Mouse (Mus musculus) olfactory bulb, adult 2 months (tissue): ENCODE data around the gene Sae1.

Experiments
- CTCF ChIP-seq: fragments of 200-500 bp; IDR thresholded peaks from 2 replicates; pipeline ENCODE4 v1.5.1; 2012; ENCODE audit warnings: low read depth, mild to moderate bottlenecking, low read length, moderate library complexity; ENCODE audit not compliant: insufficient read depth
- POLR2A ChIP-seq: fragments of 200-500 bp; IDR thresholded peaks from 2 replicates; pipeline ENCODE4 v1.6.1; 2012; ENCODE audit warnings: mild to moderate bottlenecking, low read depth, low read length, moderate library complexity; ENCODE audit not compliant: insufficient read depth

DNA sequence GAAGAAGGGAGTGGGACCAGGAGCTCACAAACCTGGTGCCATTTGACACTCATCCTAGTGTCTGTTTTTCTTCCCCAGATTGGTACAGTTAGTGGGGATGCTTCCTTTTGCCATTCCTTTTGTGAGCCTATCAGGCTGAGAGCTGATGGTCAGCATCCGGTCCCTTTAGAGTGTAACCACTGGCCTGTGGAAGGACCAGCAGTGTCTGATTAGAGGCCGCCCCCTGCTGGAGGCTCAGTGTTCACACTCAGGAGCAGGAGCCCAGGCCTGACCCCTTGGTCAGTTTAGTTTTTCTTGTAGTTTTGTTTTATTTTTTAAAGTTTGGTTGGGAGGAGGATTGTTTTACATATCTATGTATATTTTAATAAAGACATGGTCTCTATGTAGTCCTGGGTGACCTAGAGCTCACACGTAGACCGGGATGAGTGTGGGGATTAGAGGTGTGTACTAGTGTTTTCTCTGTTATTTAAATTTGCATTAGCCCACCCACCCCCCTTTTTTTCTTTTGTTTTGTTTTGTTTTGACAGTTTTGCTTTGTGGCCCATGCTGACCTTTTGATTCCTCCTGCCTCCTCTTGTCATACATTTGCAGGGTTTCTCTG is 38.6 kb upstream of the Sae1 start:
- TF ChIP-seq POLR2A: no peak
- peak; percentile 60; the same call in 1 of the 2 replicates for TF ChIP-seq CTCF
